Mouse (Mus musculus): Measurements from ENCODE around the gene Ip6k1. TPM values are rescaled to one million over a fixed set of nuclear protein-coding genes. Genes with fewer than 3 reads are reported as not detected.

Ip6k1 gene
- polyA plus RNA-seq, 1 experiment from 2014 or later: 52.0 TPM

DNA sequence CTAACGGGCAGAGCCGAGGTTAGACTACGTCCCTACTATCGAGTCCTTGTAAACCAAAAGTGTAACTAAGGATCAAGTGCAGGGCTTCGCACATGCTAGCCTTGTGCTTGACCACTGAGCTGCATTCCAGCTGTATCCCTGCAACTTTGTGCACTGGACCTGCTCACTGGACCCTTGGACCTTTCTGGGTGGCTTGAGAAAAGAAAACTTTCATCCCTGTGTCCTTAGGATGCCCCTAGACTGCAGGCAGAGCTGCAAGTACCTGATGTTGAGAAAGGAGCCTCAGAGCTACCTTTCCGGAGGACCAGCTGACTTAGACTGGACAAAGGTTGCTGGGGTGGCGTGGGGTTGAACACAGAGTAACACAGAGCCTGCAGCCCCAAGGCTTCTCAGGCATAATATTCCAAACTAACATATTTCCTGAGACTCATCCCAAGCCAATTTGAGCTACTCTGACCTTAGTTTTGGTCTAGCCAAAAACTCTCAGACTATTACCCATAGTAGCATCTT is 88.4 kb downstream of the Ip6k1 start:
- H3K4me1 ChIP-seq (ENCODE audit: insufficient read depth, low read depth, low read length): no peaks in the 10 kb centered on the region
- no peak overlapping the region for H3K9ac ChIP-seq (replicated peaks; ENCODE audit: low read depth)
- H3K4me3 ChIP-seq (ENCODE audit: low read depth, low read length): no peak overlapping the region
- no peaks in the 10 kb centered on the region for H3K27me3 ChIP-seq (replicated peaks; ENCODE audit: insufficient read depth, low read length)
- H3K36me3 ChIP-seq (ENCODE audit: insufficient read depth, low read length): peaks cover 44% of the 10 kb centered on the region; the same call in 1 of the 2 replicates
- 97% methylated on average over 7 of the region's 7 CpGs for WGBS
- DNase-seq (ENCODE audit: low spot score) (no peak), ATAC-seq (no peak)
- no peak overlapping the region for H3K4me2 ChIP-seq (replicated peaks; ENCODE audit: low read depth, low read length)
- TF ChIP-seq EP300 (IDR thresholded peaks at IDR 0.05) (no peak), CTCF (IDR thresholded peaks at IDR 0.05) (no peak)
- no peak overlapping the region for H3K27ac ChIP-seq (ENCODE audit: low read length)
- H3K9me3 ChIP-seq (ENCODE audit: low read length): no peaks in the 10 kb centered on the region

DNA sequence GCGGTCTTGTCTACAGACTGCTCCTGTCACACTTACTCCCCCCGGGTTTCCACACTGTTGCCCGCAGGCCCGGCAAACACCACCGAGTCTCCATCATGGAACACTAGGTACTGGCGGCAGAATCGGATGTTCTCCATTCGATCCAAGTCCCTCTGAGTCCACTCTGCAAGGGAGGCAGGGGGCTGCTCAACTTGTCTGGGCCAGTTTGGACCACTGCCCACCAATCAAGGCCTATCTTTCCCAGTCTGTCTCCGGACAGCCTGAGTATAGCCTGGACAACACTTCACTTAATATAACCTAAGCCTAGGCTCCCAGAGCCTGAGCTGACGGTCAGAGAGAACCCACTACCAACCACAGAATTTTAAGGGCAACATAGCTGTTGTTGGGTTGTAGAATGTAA is 91.3 kb downstream of the Ip6k1 start:
- peak overlapping the region; percentile 61 for H3K9ac ChIP-seq (replicated peaks; ENCODE audit: low read depth)
- H3K27me3 ChIP-seq (replicated peaks; ENCODE audit: insufficient read depth, low read length): no peaks in the 10 kb centered on the region
- WGBS: 65% methylated on average over 10 of the region's 10 CpGs
- peak overlapping the region; percentile 62; the same call in 1 of the 2 replicates for H3K4me3 ChIP-seq (ENCODE audit: low read depth, low read length)
- no peaks in the 10 kb centered on the region; the same call in 1 of the 2 replicates for H3K4me1 ChIP-seq (ENCODE audit: insufficient read depth, low read depth, low read length)
- TF ChIP-seq EP300 (IDR thresholded peaks at IDR 0.05): no peak
- no peak for TF ChIP-seq CTCF (IDR thresholded peaks at IDR 0.05)
- peak overlapping the region; percentile 97 for H3K4me2 ChIP-seq (replicated peaks; ENCODE audit: low read depth, low read length)
- H3K27ac ChIP-seq (ENCODE audit: low read length): peak overlapping the region; percentile 83; the same call in 1 of the 2 replicates
- DNase-seq (ENCODE audit: low spot score) (no peak), ATAC-seq (no peak)
- no peaks in the 10 kb centered on the region for H3K9me3 ChIP-seq (ENCODE audit: low read length)
- H3K36me3 ChIP-seq (ENCODE audit: insufficient read depth, low read length): peaks cover 26% of the 10 kb centered on the region; the same call in 1 of the 2 replicates

DNA sequence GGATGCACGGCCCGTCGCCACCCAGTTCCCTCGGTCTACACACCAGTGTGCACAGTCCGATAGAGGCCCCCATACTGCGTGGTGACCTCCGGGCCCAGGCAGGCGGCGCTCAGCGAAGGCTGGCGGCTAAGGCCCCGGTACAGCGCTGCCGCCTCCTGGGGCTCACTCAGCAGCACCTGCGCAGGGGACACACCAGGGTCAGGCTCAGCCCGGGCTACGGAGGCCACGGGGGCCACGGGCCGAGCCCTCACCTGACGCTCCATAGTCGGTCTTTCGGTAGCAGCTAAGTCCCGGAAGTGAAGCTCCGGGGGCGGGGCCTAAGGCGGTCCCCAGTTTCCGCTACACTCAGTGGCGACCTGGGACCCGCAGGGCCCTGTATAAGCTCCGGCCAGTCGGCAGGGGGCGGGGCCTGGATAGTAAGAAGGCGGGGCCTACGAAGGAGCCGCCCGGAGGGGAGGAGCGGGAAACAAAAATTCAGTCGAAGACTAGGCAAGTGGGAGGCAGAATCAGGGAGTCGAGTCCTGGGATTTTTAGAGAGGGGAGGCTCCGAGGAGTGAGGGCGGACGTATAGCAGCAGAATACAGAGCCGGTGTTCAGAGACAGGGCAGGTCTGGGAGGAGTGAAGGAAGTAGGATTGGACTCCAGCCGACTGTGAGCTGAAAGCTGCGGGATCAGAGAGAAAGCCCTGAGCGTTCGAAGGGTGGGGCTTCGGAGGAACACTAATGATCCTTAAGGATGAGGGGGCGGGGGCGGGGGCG is 92.1 kb downstream of the Ip6k1 start, which contains the start of gene Apeh:
Gene Apeh (minus strand): TSS at position 423 of the 758 bp plus-strand sequence.
- Histone ChIP-seq H3K36me3 (ENCODE audit: insufficient read depth, low read length) (peaks cover 20% of the 10 kb centered on the region; the same call in 1 of the 2 replicates), H3K27me3 (replicated peaks; ENCODE audit: insufficient read depth, low read length) (no peaks in the 10 kb centered on the region), H3K4me2 (replicated peaks; ENCODE audit: low read depth, low read length) (peak within 1 kb of the TSS; percentile 97), H3K9ac (replicated peaks; ENCODE audit: low read depth) (peak within 1 kb of the TSS; percentile 61), H3K27ac (ENCODE audit: low read length) (peak within 1 kb of the TSS; percentile 83), H3K4me1 (ENCODE audit: insufficient read depth, low read depth, low read length) (no peaks in the 10 kb centered on the region; the same call in 1 of the 2 replicates), H3K9me3 (ENCODE audit: low read length) (no peaks in the 10 kb centered on the region), H3K4me3 (ENCODE audit: low read depth, low read length) (peak within 1 kb of the TSS; percentile 62)
- WGBS: 3% methylated on average over 49 of the region's 52 CpGs
- no peak for TF ChIP-seq EP300 (IDR thresholded peaks at IDR 0.05)
- TF ChIP-seq CTCF (IDR thresholded peaks at IDR 0.05): no peak; the same call in 1 of the 2 replicates
- DNase-seq (ENCODE audit: low spot score): peak; percentile 97
- ATAC-seq: peak; percentile 97

DNA sequence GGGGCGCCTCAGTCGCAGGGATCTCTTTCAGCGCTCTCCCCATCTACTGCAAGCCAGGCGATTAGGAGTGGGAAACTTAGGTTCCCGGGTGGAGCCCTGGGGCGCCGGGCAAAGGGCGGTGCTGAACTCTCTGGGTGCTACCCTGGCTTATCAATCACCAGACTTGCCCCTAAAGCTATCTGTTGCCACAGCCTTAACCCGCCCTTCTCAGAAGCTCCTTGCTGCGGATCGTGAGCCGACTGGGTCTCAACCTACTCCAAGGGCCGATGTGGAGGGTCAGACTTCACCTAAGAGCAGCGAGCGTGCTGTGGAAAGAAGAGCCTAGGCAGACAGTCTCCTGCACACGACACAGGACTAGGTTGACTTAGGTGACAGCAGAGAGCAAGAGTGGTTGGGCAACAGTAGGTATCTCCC is 92.7 kb downstream of the Ip6k1 start:
- H3K4me2 ChIP-seq (replicated peaks; ENCODE audit: low read depth, low read length): peak overlapping the region; percentile 97
- no peaks in the 10 kb centered on the region for H3K9me3 ChIP-seq (ENCODE audit: low read length)
- TF ChIP-seq EP300 (IDR thresholded peaks at IDR 0.05) (no peak), CTCF (IDR thresholded peaks at IDR 0.05) (no peak)
- H3K4me3 ChIP-seq (ENCODE audit: low read depth, low read length): peak overlapping the region; percentile 62
- 1% methylated on average over 16 of the region's 16 CpGs for WGBS
- no peaks in the 10 kb centered on the region for H3K27me3 ChIP-seq (replicated peaks; ENCODE audit: insufficient read depth, low read length)
- peak overlapping the region; percentile 51 for H3K9ac ChIP-seq (replicated peaks; ENCODE audit: low read depth)
- H3K27ac ChIP-seq (ENCODE audit: low read length): peak overlapping the region; percentile 69
- DNase-seq (ENCODE audit: low spot score) (peak; percentile 37), ATAC-seq (peak; percentile 29)
- H3K4me1 ChIP-seq (ENCODE audit: insufficient read depth, low read depth, low read length): no peaks in the 10 kb centered on the region; the same call in 1 of the 2 replicates
- H3K36me3 ChIP-seq (ENCODE audit: insufficient read depth, low read length): peaks cover 14% of the 10 kb centered on the region; the same call in 1 of the 2 replicates

DNA sequence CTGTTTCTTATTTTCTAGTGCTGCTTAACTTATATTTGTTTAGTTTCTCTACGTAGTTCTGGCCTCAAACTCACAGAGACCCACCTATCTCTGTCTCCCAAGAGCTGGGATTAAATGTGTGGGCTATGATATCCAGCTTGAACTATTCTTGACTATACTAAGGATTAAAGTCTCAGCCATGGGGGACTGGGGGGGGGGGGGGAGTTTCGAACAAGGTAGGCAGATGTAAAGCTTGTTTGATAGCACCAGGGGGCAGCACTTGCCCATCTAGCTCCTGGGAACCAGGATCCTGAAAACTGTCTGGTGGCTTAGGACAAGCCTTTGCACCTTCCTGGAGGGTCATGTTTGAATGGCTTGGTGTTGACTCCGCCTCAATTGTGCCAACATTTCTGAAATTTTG is 93.2 kb downstream of the Ip6k1 start:
- ATAC-seq: peak; percentile 13
- H3K4me2 ChIP-seq (replicated peaks; ENCODE audit: low read depth, low read length): peak overlapping the region; percentile 97

More for the DNA sequence above, 93.2 kb downstream of the Ip6k1 start:
- peak overlapping the region; percentile 62 for H3K4me3 ChIP-seq (ENCODE audit: low read depth, low read length)
- H3K27ac ChIP-seq (ENCODE audit: low read length): no peak overlapping the region
- H3K4me1 ChIP-seq (ENCODE audit: insufficient read depth, low read depth, low read length): no peaks in the 10 kb centered on the region; the same call in 1 of the 2 replicates
- 4% methylated on average over 3 of the region's 3 CpGs for WGBS
- H3K36me3 ChIP-seq (ENCODE audit: insufficient read depth, low read length): peaks cover 10% of the 10 kb centered on the region; the same call in 1 of the 2 replicates
- H3K27me3 ChIP-seq (replicated peaks; ENCODE audit: insufficient read depth, low read length): no peaks in the 10 kb centered on the region
- TF ChIP-seq CTCF (IDR thresholded peaks at IDR 0.05) (peak; percentile 82), EP300 (IDR thresholded peaks at IDR 0.05) (no peak)
- peak; percentile 90 for DNase-seq (ENCODE audit: low spot score)
- no peaks in the 10 kb centered on the region for H3K9me3 ChIP-seq (ENCODE audit: low read length)
- H3K9ac ChIP-seq (replicated peaks; ENCODE audit: low read depth): no peak overlapping the region
